Mouse (Mus musculus) bone marrow macrophage, adult 2 months (primary cell): Measurements from ENCODE around the gene Mindy2.

Source experiments
- CTCF ChIP-seq: IDR thresholded peaks from 2 replicates; pipeline ENCODE4 v1.5.1; 2012; ENCODE audit warnings: low read depth, mild to moderate bottlenecking, low read length, moderate library complexity
- POLR2A ChIP-seq: IDR thresholded peaks from 2 replicates; pipeline ENCODE4 v1.6.1; 2012; ENCODE audit warnings: mild to moderate bottlenecking, low read depth, low read length, borderline replicate concordance

- TF ChIP-seq POLR2A: no peak
- TF ChIP-seq CTCF: no peak
These were observed 105.5 kb downstream of the Mindy2 start for GRCm38 (mm10) chr9:70551524-70551923.
